Mouse (Mus musculus) hindbrain, postnatal 0 days (tissue): Measurements from ENCODE around the gene Tlr12. TPM values are rescaled to one million over a fixed set of nuclear protein-coding genes. Genes with fewer than 3 reads are reported as not detected.
A peak's percentile ranks its signal among the peaks of the same experiment; 100 is the strongest.

ENCODE experiments used
- ATAC-seq: fragments of 200-750 bp; cut with Nextera tagmentation; 2 replicates; pipeline ENCODE4 v1.8.0; 2017; ENCODE audit warnings: mild to moderate bottlenecking, moderate TSS enrichment, moderate library complexity
- DNase-seq: peaks from one replicate; pipeline ENCODE4 v3.0.0-alpha.2; 2015; ENCODE audit warnings: low spot score
- H3K27ac ChIP-seq: fragments of 300-500 bp; sonication (generic); 2 replicates; pipeline ENCODE4 v1.5.1; 2014; ENCODE audit warnings: mild to moderate bottlenecking
- H3K27me3 ChIP-seq: fragments of 300-500 bp; sonication (generic); 2 replicates; pipeline ENCODE4 v1.6.1; 2014; ENCODE audit warnings: low read length, mixed read lengths; ENCODE audit not compliant: insufficient read depth
- H3K36me3 ChIP-seq: fragments of 300-500 bp; sonication (generic); 2 replicates; pipeline ENCODE4 v1.6.1; 2014; ENCODE audit warnings: low read length, mixed read lengths; ENCODE audit not compliant: insufficient read depth
- H3K4me1 ChIP-seq: fragments of 300-500 bp; sonication (generic); 2 replicates; pipeline ENCODE4 v1.6.1; 2014; ENCODE audit warnings: antibody characterized with exemption, low read length, mixed read lengths; ENCODE audit not compliant: insufficient read depth
- H3K4me2 ChIP-seq: fragments of 300-500 bp; sonication (generic); 2 replicates; pipeline ENCODE4 v1.6.1; 2014; ENCODE audit warnings: low read depth, mild to moderate bottlenecking, low read length, moderate library complexity, mixed read lengths
- H3K4me3 ChIP-seq: fragments of 300-500 bp; sonication (generic); 2 replicates; pipeline ENCODE4 v1.5.1; 2014; ENCODE audit warnings: low read length
- H3K9ac ChIP-seq: fragments of 300-500 bp; sonication (generic); replicated peaks from 2 replicates; pipeline ENCODE4 v1.6.1; 2014; ENCODE audit warnings: mild to moderate bottlenecking, low read length, moderate library complexity, mixed read lengths
- H3K9me3 ChIP-seq: fragments of 300-500 bp; sonication (generic); 2 replicates; pipeline ENCODE4 v1.6.1; 2016; ENCODE audit warnings: low read length, mixed read lengths
- CTCF ChIP-seq: IDR thresholded peaks from 2 replicates; pipeline ENCODE4 v1.5.1; 2016; ENCODE audit warnings: antibody characterized with exemption, control low read depth, low read depth
- WGBS: fragments of 180-500 bp; shearing (Covaris S2); extraction: QIAGEN DNeasy Blood & Tissue Kit; methylation state at CpG from one replicate; pipeline ENCODE4 v1.1.7; 2014; 5-methylcytosine and 5-hydroxymethylcytosine counted together
- polyA plus RNA-seq: library from polyadenylated mRNA; unstranded; fragments of >200 nt; fragmentation: Nextera tagmentation; extraction: Ambion mirVana; gene quantifications from 2 replicates; pipeline ENCODE4 v1.2.1, GENCODE M21; 2015
- total RNA-seq: library from RNA; depleted of rRNA; stranded (reverse); fragments of >200 nt; gene quantifications from 2 replicates; pipeline ENCODE4 v1.2.3, GENCODE M21; 2014

Tlr12 gene
- total and polyA plus RNA-seq, 2 experiments from 2014 or later: 1.0 to 1.4 TPM

GRCm38 (mm10) chr4:128609925-128610402 lies 8.5 kb downstream of the Tlr12 start, which contains the start of gene Zscan20:
Gene Zscan20 (minus strand): TSS chr4:128610098.
- H3K36me3 ChIP-seq: no peaks in the 10 kb centered on the region
- peak; percentile 99 for DNase-seq
- ATAC-seq: peak; percentile 98
- peak within 1 kb of the TSS; percentile 51 for H3K9ac ChIP-seq
- peak within 1 kb of the TSS; percentile 51; the same call in 1 of the 2 replicates for H3K27ac ChIP-seq
- whole genome bisulfite sequencing: 1% methylated on average over 24 of the region's 24 CpGs
- H3K4me3 ChIP-seq: peak within 1 kb of the TSS; percentile 60
- no peaks in the 10 kb centered on the region for H3K9me3 ChIP-seq
- H3K4me1 ChIP-seq: peaks cover 4% of the 10 kb centered on the region; the same call in 1 of the 2 replicates
- H3K4me2 ChIP-seq: peak within 1 kb of the TSS; percentile 79
- TF ChIP-seq CTCF: peak; percentile 35; the same call in 1 of the 2 replicates
- H3K27me3 ChIP-seq: no peaks in the 10 kb centered on the region

DNA sequence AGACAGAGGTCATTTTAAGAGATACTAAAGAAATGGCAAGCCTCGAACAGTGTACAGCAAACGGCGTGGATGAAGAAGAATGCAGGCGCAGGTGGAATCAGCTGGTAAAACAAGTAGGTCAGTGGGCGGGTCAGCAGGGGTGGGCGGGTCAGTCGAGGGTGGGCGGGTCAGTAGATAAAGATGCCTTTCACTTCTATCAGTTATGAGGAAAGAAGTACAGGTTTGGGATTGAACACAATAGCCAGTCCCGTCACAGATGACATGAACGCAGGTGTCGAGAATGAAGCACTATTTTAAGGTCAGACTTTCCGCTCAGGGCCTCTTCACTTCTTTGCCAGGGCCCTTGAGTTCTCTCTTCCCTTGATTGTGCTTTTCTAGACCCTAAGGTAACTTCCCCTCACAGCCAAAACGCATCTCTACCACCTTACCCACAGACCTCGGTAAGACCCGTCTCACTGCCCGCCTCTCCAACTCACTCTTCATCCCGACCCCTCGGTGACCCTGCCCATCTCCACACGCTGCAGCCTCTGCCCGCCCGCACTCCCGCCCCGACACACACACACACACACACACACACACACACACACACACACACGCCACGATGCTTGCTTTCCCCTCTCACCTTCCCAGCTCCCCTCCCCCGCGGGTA lies 9.0 kb downstream of the Tlr12 start:
- peak overlapping the region; percentile 79 for H3K4me2 ChIP-seq
- no peak; the same call in 1 of the 2 replicates for ATAC-seq
- no peaks in the 10 kb centered on the region for H3K9me3 ChIP-seq
- H3K36me3 ChIP-seq: no peaks in the 10 kb centered on the region; the same call in 1 of the 2 replicates
- no peak for TF ChIP-seq CTCF
- no peak for DNase-seq
- peak overlapping the region; percentile 51; the same call in 1 of the 2 replicates for H3K27ac ChIP-seq
- H3K4me1 ChIP-seq: peaks cover 4% of the 10 kb centered on the region; the same call in 1 of the 2 replicates
- H3K9ac ChIP-seq: peak overlapping the region; percentile 51
- H3K4me3 ChIP-seq: peak overlapping the region; percentile 60
- H3K27me3 ChIP-seq: no peaks in the 10 kb centered on the region
- 10% methylated on average over 23 of the region's 27 CpGs for WGBS

DNA sequence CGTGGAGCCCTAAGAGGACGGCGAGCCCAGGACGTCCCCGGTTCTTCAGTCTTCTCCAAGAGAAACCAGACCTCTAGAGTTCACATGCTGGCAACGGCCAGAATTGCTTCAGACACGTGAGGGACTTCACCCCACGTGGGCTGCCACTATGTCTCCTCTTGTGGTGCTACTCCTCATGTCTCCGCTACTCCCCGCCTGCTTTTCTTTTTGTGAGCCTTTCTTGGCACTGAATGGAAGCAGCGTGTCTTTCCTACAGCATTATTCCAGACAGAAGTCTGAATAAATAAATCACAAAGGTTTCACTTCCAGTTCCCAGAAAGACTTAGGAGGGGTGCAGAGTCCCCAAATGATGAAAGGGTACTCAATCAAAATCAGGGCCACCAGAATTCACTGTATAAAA lies 10.8 kb downstream of the Tlr12 start:
- Histone ChIP-seq H3K4me1 (peaks cover 4% of the 10 kb centered on the region; the same call in 1 of the 2 replicates), H3K27ac (no peak overlapping the region), H3K4me3 (no peak overlapping the region), H3K36me3 (peaks cover 12% of the 10 kb centered on the region; the same call in 1 of the 2 replicates), H3K4me2 (no peak overlapping the region), H3K9me3 (no peaks in the 10 kb centered on the region), H3K27me3 (no peaks in the 10 kb centered on the region), H3K9ac (no peak overlapping the region)
- no peak for TF ChIP-seq CTCF
- ATAC-seq (no peak), DNase-seq (peak; percentile 16)
- 74% methylated on average over 11 of the region's 11 CpGs for WGBS

DNA sequence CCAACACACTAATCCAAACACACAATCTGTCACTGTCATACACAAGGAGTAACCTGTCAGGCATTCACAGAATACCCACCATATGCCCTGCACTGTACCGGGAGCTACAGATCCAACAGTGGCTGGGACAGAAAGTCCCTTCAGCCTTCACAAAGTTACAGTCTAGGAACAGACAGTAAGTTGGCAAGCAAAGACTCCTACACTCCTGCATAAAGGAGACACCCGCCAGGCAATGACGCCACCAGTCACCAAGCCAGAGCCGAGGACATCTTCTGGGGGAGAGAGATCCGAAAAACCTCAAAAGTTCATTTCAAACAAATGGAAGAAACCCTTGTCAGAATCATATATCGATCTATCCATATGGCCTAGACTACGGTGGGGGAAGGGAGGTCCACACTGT lies 11.8 kb downstream of the Tlr12 start:
- TF ChIP-seq CTCF: no peak
- Histone ChIP-seq H3K27me3 (no peaks in the 10 kb centered on the region), H3K9ac (no peak overlapping the region), H3K4me3 (no peak overlapping the region), H3K4me1 (peaks cover 4% of the 10 kb centered on the region; the same call in 1 of the 2 replicates), H3K9me3 (no peaks in the 10 kb centered on the region), H3K36me3 (peaks cover 16% of the 10 kb centered on the region; the same call in 1 of the 2 replicates), H3K4me2 (no peak overlapping the region), H3K27ac (no peak overlapping the region)
- ATAC-seq (no peak), DNase-seq (no peak)
- 87% methylated on average over 7 of the region's 7 CpGs for WGBS

- Histone ChIP-seq H3K9ac (no peak overlapping the region), H3K4me3 (no peak overlapping the region), H3K27ac (no peak overlapping the region), H3K4me1 (no peaks in the 10 kb centered on the region), H3K4me2 (no peak overlapping the region), H3K27me3 (no peaks in the 10 kb centered on the region), H3K36me3 (peaks cover 17% of the 10 kb centered on the region; the same call in 1 of the 2 replicates), H3K9me3 (no peaks in the 10 kb centered on the region)
- no peak for ATAC-seq
- TF ChIP-seq CTCF: no peak
- WGBS: 92% methylated on average over 12 of the region's 12 CpGs
- DNase-seq: no peak
Observed at GRCm38 (mm10) chr4:128597801-128598560, 20.4 kb downstream of the Tlr12 start.

GRCm38 (mm10) chr4:128594062-128594461 lies 24.4 kb downstream of the Tlr12 start:
- H3K4me3 ChIP-seq: no peak overlapping the region
- no peaks in the 10 kb centered on the region for H3K4me1 ChIP-seq
- H3K27ac ChIP-seq: no peak overlapping the region
- no peak for DNase-seq
- no peak overlapping the region for H3K4me2 ChIP-seq
- H3K9me3 ChIP-seq: no peaks in the 10 kb centered on the region
- no peak for TF ChIP-seq CTCF
- ATAC-seq: no peak
- H3K36me3 ChIP-seq: peaks cover 19% of the 10 kb centered on the region
- H3K9ac ChIP-seq: no peak overlapping the region
- 95% methylated on average over 5 of the region's 5 CpGs for WGBS
- no peaks in the 10 kb centered on the region for H3K27me3 ChIP-seq
